Mouse (Mus musculus): ENCODE data around the gene Pax6. TPM values are rescaled to one million over a fixed set of nuclear protein-coding genes. Genes with fewer than 3 reads are reported as not detected.
A peak's percentile ranks its signal among the peaks of the same experiment; 100 is the strongest.

The Pax6 gene
- polyA plus RNA-seq, 1 experiment from 2014 or later: 103 TPM

- Histone ChIP-seq H3K27ac (ENCODE audit: low read depth, low read length) (peak overlapping the region; percentile 82), H3K27me3 (ENCODE audit: control insufficient read depth, insufficient read depth, low read length) (peaks cover 11% of the 10 kb centered on the region), H3K9me3 (ENCODE audit: control insufficient read depth, low read length) (no peaks in the 10 kb centered on the region), H3K4me3 (ENCODE audit: low read depth, low read length) (peak overlapping the region; percentile 16; the same call in 1 of the 2 replicates), H3K9ac (ENCODE audit: low read length) (peak overlapping the region; percentile 49), H3K4me1 (replicated peaks; ENCODE audit: control insufficient read depth, insufficient read depth, low read length) (peaks cover 37% of the 10 kb centered on the region), H3K4me2 (ENCODE audit: low read depth, low read length, severe bottlenecking) (peak overlapping the region; percentile 48), H3K36me3 (ENCODE audit: control insufficient read depth, insufficient read depth, low read length) (peaks cover 3% of the 10 kb centered on the region; the same call in 1 of the 2 replicates)
- ATAC-seq (replicated peaks; ENCODE audit: low FRiP score) (peak; percentile 54), DNase-seq (ENCODE audit: low spot score) (peak; percentile 74)
- WGBS: 1% methylated on average over 28 of the region's 28 CpGs
Measured at GRCm38 (mm10) chr2:105689771-105690639, 21.3 kb downstream of the Pax6 start.

- H3K36me3 ChIP-seq (ENCODE audit: control insufficient read depth, insufficient read depth, low read length): peaks cover 7% of the 10 kb centered on the region; the same call in 1 of the 2 replicates
- no peak overlapping the region for H3K27ac ChIP-seq (ENCODE audit: low read depth, low read length)
- ATAC-seq (replicated peaks; ENCODE audit: low FRiP score) (no peak), DNase-seq (ENCODE audit: low spot score) (peak; percentile 50)
- H3K4me1 ChIP-seq (replicated peaks; ENCODE audit: control insufficient read depth, insufficient read depth, low read length): peaks cover 32% of the 10 kb centered on the region
- WGBS: 14% methylated on average over 10 of the region's 10 CpGs
- H3K9me3 ChIP-seq (ENCODE audit: control insufficient read depth, low read length): no peaks in the 10 kb centered on the region
- no peak overlapping the region for H3K4me2 ChIP-seq (ENCODE audit: low read depth, low read length, severe bottlenecking)
- no peak overlapping the region for H3K9ac ChIP-seq (ENCODE audit: low read length)
- H3K4me3 ChIP-seq (ENCODE audit: low read depth, low read length): no peak overlapping the region
- H3K27me3 ChIP-seq (ENCODE audit: control insufficient read depth, insufficient read depth, low read length): peaks cover 4% of the 10 kb centered on the region; the same call in 1 of the 2 replicates
Measured at GRCm38 (mm10) chr2:105691296-105691695, 22.6 kb downstream of the Pax6 start.

GRCm38 (mm10) chr2:105697741-105698140 lies 29.0 kb downstream of the Pax6 start:
- Histone ChIP-seq H3K4me2 (ENCODE audit: low read depth, low read length, severe bottlenecking) (no peak overlapping the region), H3K4me3 (ENCODE audit: low read depth, low read length) (no peak overlapping the region), H3K27ac (ENCODE audit: low read depth, low read length) (no peak overlapping the region), H3K4me1 (replicated peaks; ENCODE audit: control insufficient read depth, insufficient read depth, low read length) (peaks cover 3% of the 10 kb centered on the region; the same call in 1 of the 2 replicates), H3K36me3 (ENCODE audit: control insufficient read depth, insufficient read depth, low read length) (peaks cover 10% of the 10 kb centered on the region; the same call in 1 of the 2 replicates), H3K9ac (ENCODE audit: low read length) (no peak overlapping the region), H3K9me3 (ENCODE audit: control insufficient read depth, low read length) (no peaks in the 10 kb centered on the region), H3K27me3 (ENCODE audit: control insufficient read depth, insufficient read depth, low read length) (no peaks in the 10 kb centered on the region)
- DNase-seq (ENCODE audit: low spot score) (no peak), ATAC-seq (replicated peaks; ENCODE audit: low FRiP score) (no peak)
- 48% methylated on average over 5 of the region's 5 CpGs for WGBS

- Histone ChIP-seq H3K9ac (ENCODE audit: low read length) (no peak overlapping the region), H3K27me3 (ENCODE audit: control insufficient read depth, insufficient read depth, low read length) (no peaks in the 10 kb centered on the region), H3K4me1 (replicated peaks; ENCODE audit: control insufficient read depth, insufficient read depth, low read length) (peaks cover 3% of the 10 kb centered on the region; the same call in 1 of the 2 replicates), H3K4me2 (ENCODE audit: low read depth, low read length, severe bottlenecking) (no peak overlapping the region), H3K27ac (ENCODE audit: low read depth, low read length) (no peak overlapping the region), H3K4me3 (ENCODE audit: low read depth, low read length) (no peak overlapping the region), H3K9me3 (ENCODE audit: control insufficient read depth, low read length) (no peaks in the 10 kb centered on the region), H3K36me3 (ENCODE audit: control insufficient read depth, insufficient read depth, low read length) (peaks cover 10% of the 10 kb centered on the region; the same call in 1 of the 2 replicates)
- DNase-seq (ENCODE audit: low spot score) (peak; percentile 52), ATAC-seq (replicated peaks; ENCODE audit: low FRiP score) (0 out of 2 replicates have a peak, but pooled peaks have one; percentile 42)
- WGBS: 91% methylated on average over 2 of the region's 2 CpGs
Measured at GRCm38 (mm10) chr2:105698631-105699030, 29.9 kb downstream of the Pax6 start.

GRCm38 (mm10) chr2:105701781-105702180 lies 33.1 kb downstream of the Pax6 start:
- peaks cover 3% of the 10 kb centered on the region; the same call in 1 of the 2 replicates for H3K4me1 ChIP-seq (replicated peaks; ENCODE audit: control insufficient read depth, insufficient read depth, low read length)
- H3K9ac ChIP-seq (ENCODE audit: low read length): no peak overlapping the region
- no peak overlapping the region for H3K27ac ChIP-seq (ENCODE audit: low read depth, low read length)
- no peaks in the 10 kb centered on the region for H3K36me3 ChIP-seq (ENCODE audit: control insufficient read depth, insufficient read depth, low read length)
- H3K4me2 ChIP-seq (ENCODE audit: low read depth, low read length, severe bottlenecking): no peak overlapping the region
- H3K27me3 ChIP-seq (ENCODE audit: control insufficient read depth, insufficient read depth, low read length): no peaks in the 10 kb centered on the region
- no peak overlapping the region for H3K4me3 ChIP-seq (ENCODE audit: low read depth, low read length)
- ATAC-seq (replicated peaks; ENCODE audit: low FRiP score) (0 out of 2 replicates have a peak, but pooled peaks have one; percentile 11), DNase-seq (ENCODE audit: low spot score) (no peak)
- H3K9me3 ChIP-seq (ENCODE audit: control insufficient read depth, low read length): no peaks in the 10 kb centered on the region
- WGBS: 63% methylated on average over 4 of the region's 4 CpGs

- no peak overlapping the region for H3K4me2 ChIP-seq (ENCODE audit: low read depth, low read length, severe bottlenecking)
- peaks cover 3% of the 10 kb centered on the region; the same call in 1 of the 2 replicates for H3K4me1 ChIP-seq (replicated peaks; ENCODE audit: control insufficient read depth, insufficient read depth, low read length)
- ATAC-seq (replicated peaks; ENCODE audit: low FRiP score): no peak
- no peak for DNase-seq (ENCODE audit: low spot score)
- no peaks in the 10 kb centered on the region for H3K9me3 ChIP-seq (ENCODE audit: control insufficient read depth, low read length)
- H3K9ac ChIP-seq (ENCODE audit: low read length): no peak overlapping the region
- H3K27ac ChIP-seq (ENCODE audit: low read depth, low read length): no peak overlapping the region
- H3K4me3 ChIP-seq (ENCODE audit: low read depth, low read length): no peak overlapping the region
- no peaks in the 10 kb centered on the region for H3K36me3 ChIP-seq (ENCODE audit: control insufficient read depth, insufficient read depth, low read length)
- 69% methylated on average over 10 of the region's 10 CpGs for WGBS
- no peaks in the 10 kb centered on the region for H3K27me3 ChIP-seq (ENCODE audit: control insufficient read depth, insufficient read depth, low read length)
Measured at GRCm38 (mm10) chr2:105702586-105702985, 33.9 kb downstream of the Pax6 start.

GRCm38 (mm10) chr2:105705320-105705719 lies 36.6 kb downstream of the Pax6 start:
- no peak overlapping the region for H3K27ac ChIP-seq (ENCODE audit: low read depth, low read length)
- 86% methylated on average over 2 of the region's 2 CpGs for WGBS
- DNase-seq (ENCODE audit: low spot score) (no peak), ATAC-seq (replicated peaks; ENCODE audit: low FRiP score) (no peak)
- no peak overlapping the region for H3K9ac ChIP-seq (ENCODE audit: low read length)
- no peaks in the 10 kb centered on the region for H3K27me3 ChIP-seq (ENCODE audit: control insufficient read depth, insufficient read depth, low read length)
- no peaks in the 10 kb centered on the region for H3K36me3 ChIP-seq (ENCODE audit: control insufficient read depth, insufficient read depth, low read length)
- no peak overlapping the region for H3K4me2 ChIP-seq (ENCODE audit: low read depth, low read length, severe bottlenecking)
- H3K4me1 ChIP-seq (replicated peaks; ENCODE audit: control insufficient read depth, insufficient read depth, low read length): no peaks in the 10 kb centered on the region
- no peaks in the 10 kb centered on the region for H3K9me3 ChIP-seq (ENCODE audit: control insufficient read depth, low read length)
- no peak overlapping the region for H3K4me3 ChIP-seq (ENCODE audit: low read depth, low read length)

- H3K4me1 ChIP-seq (replicated peaks; ENCODE audit: control insufficient read depth, insufficient read depth, low read length): no peaks in the 10 kb centered on the region
- no peak overlapping the region for H3K4me3 ChIP-seq (ENCODE audit: low read depth, low read length)
- DNase-seq (ENCODE audit: low spot score) (no peak), ATAC-seq (replicated peaks; ENCODE audit: low FRiP score) (no peak)
- WGBS: 93% methylated on average over 3 of the region's 3 CpGs
- H3K9ac ChIP-seq (ENCODE audit: low read length): no peak overlapping the region
- H3K36me3 ChIP-seq (ENCODE audit: control insufficient read depth, insufficient read depth, low read length): no peaks in the 10 kb centered on the region
- no peak overlapping the region for H3K27ac ChIP-seq (ENCODE audit: low read depth, low read length)
- no peaks in the 10 kb centered on the region; the same call in 1 of the 2 replicates for H3K9me3 ChIP-seq (ENCODE audit: control insufficient read depth, low read length)
- H3K27me3 ChIP-seq (ENCODE audit: control insufficient read depth, insufficient read depth, low read length): no peaks in the 10 kb centered on the region
- H3K4me2 ChIP-seq (ENCODE audit: low read depth, low read length, severe bottlenecking): no peak overlapping the region
Measured at GRCm38 (mm10) chr2:105709126-105709525, 40.4 kb downstream of the Pax6 start.

Measured in forebrain, embryonic 11.5 days (tissue).